Mouse (Mus musculus) right cerebral cortex, postnatal 4 days (tissue): ENCODE results near the gene Abhd17a.
A peak's percentile ranks its signal among the peaks of the same experiment; 100 is the strongest.

Experiments used
- DNase-seq: peaks from one replicate; pipeline ENCODE4 v3.0.0-alpha.2; 2022

The Abhd17a gene

GRCm38 (mm10) chr10:80576351-80577194, 13.6 kb downstream of the Abhd17a start:
- DNase-seq = peak; percentile 65

GRCm38 (mm10) chr10:80575925-80576324, 14.2 kb downstream of the Abhd17a start:
- no peak for DNase-seq

GRCm38 (mm10) chr10:80574896-80575295, 15.2 kb downstream of the Abhd17a start:
- peak; percentile 2 for DNase-seq

GRCm38 (mm10) chr10:80573944-80574343, 16.2 kb downstream of the Abhd17a start:
- DNase-seq = no peak

- no peak for DNase-seq
Measured at GRCm38 (mm10) chr10:80572477-80572876, 17.7 kb downstream of the Abhd17a start.

- DNase-seq = no peak
Measured at GRCm38 (mm10) chr10:80570871-80571836, 19.0 kb downstream of the Abhd17a start.

- no peak for DNase-seq
Measured at GRCm38 (mm10) chr10:80570419-80570818, 19.7 kb downstream of the Abhd17a start.

- DNase-seq = no peak
Measured at GRCm38 (mm10) chr10:80569664-80570066, 20.5 kb downstream of the Abhd17a start.

- no peak for DNase-seq
Measured at GRCm38 (mm10) chr10:80568876-80569275, 21.3 kb downstream of the Abhd17a start.

- peak; percentile 91 for DNase-seq
Measured at GRCm38 (mm10) chr10:80566375-80567092, 23.6 kb downstream of the Abhd17a start.

- DNase-seq = peak; percentile 92
Measured at GRCm38 (mm10) chr10:80561116-80561944, 28.8 kb downstream of the Abhd17a start, which contains the start of gene Rexo1. Rexo1 (minus strand) TSS chr10:80561560.

- no peak for DNase-seq
Measured at GRCm38 (mm10) chr10:80560621-80561020, 29.5 kb downstream of the Abhd17a start.

- DNase-seq = no peak
Measured at GRCm38 (mm10) chr10:80559431-80559830, 30.7 kb downstream of the Abhd17a start.

GRCm38 (mm10) chr10:80557346-80557965, 32.7 kb downstream of the Abhd17a start:
- DNase-seq = peak; percentile 88

- DNase-seq = no peak
Measured at GRCm38 (mm10) chr10:80553997-80554396, 36.1 kb downstream of the Abhd17a start.

- DNase-seq = no peak
Measured at GRCm38 (mm10) chr10:80553575-80553974, 36.6 kb downstream of the Abhd17a start.

GRCm38 (mm10) chr10:80552364-80552763, 37.8 kb downstream of the Abhd17a start:
- no peak for DNase-seq

- DNase-seq = no peak
Measured at GRCm38 (mm10) chr10:80549279-80549678, 40.9 kb downstream of the Abhd17a start.

- peak; percentile 76 for DNase-seq
Measured at GRCm38 (mm10) chr10:80548428-80549006, 41.6 kb downstream of the Abhd17a start.

- no peak for DNase-seq
Measured at GRCm38 (mm10) chr10:80547539-80547938, 42.6 kb downstream of the Abhd17a start.

GRCm38 (mm10) chr10:80546945-80547344, 43.2 kb downstream of the Abhd17a start:
- no peak for DNase-seq
